Comparison of ENCODE assay signal across 8 mouse cellular contexts in the genomic region with DNA sequence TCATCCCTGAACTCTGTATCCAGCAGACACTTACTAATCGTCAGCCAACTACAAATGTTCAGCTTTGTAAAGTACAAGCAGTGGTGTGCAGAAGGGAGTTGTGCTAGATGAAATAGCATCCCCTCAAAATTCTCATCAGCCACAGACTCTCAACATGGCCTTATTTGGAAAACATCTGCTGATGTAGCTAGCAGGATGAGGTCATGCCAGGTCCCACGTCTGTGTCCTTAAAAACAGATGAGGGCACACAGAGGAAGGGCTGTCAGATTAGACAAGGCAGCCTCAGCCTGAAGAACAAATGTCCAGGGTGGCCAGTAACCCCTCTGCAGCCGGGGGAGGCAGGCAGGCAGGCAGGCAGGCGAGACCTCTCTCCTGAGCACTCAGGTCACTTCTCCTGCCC. TPM values are rescaled to one million over a fixed set of nuclear protein-coding genes. Genes with fewer than 3 reads are reported as not detected.
A peak's percentile ranks its signal among the peaks of the same experiment; 100 is the strongest.
DNase-seq lines count a peak whose midpoint lies in the region; ATAC-seq lines count a peak whose summit lies in the region.

No protein-coding gene starts in this region.

- peak overlapping the region; percentile 49 for H3K9ac ChIP-seq in heart, embryonic 16.5 days (ENCODE audit: low read length)
- H3K9ac ChIP-seq in midbrain, embryonic 11.5 days (ENCODE audit: low read length): peak overlapping the region; percentile 6; the same call in 1 of the 2 replicates

- peak; percentile 58 for ATAC-seq in heart, embryonic 16.5 days (replicated peaks; ENCODE audit: extremely low read depth, insufficient read depth, low FRiP score)
- no peak for ATAC-seq in midbrain, embryonic 11.5 days (ENCODE audit: low FRiP score)

- H3K27me3 ChIP-seq in heart, embryonic 16.5 days (ENCODE audit: control insufficient read depth, insufficient read depth, low read length): no peaks in the 10 kb centered on the region
- no peaks in the 10 kb centered on the region for H3K27me3 ChIP-seq in midbrain, embryonic 11.5 days (ENCODE audit: control insufficient read depth, insufficient read depth, low read length)

- DNase-seq in embryo, embryonic 10 days (ENCODE audit: low spot score): peak; percentile 68
- no peak for DNase-seq in embryo, embryonic 9.5 days (ENCODE audit: extremely low spot score)
- peak; percentile 14 for DNase-seq in Muller cell, postnatal 12 days (ENCODE audit: inconsistent ontology term)
- DNase-seq in midbrain, embryonic 11.5 days (ENCODE audit: low spot score, missing footprints): no peak
- DNase-seq in right cerebral cortex, adult 18-20 months: no peak
- DNase-seq in adrenal gland, postnatal 10 days: no peak
- DNase-seq in spleen, adult 12 weeks (ENCODE audit: low spot score): no peak

- H3K4me1 ChIP-seq in heart, embryonic 16.5 days (ENCODE audit: control insufficient read depth, insufficient read depth, low read length): peaks cover 29% of the 10 kb centered on the region
- peaks cover 55% of the 10 kb centered on the region for H3K4me1 ChIP-seq in midbrain, embryonic 11.5 days (ENCODE audit: control insufficient read depth, insufficient read depth, low read length)

- H3K4me3 ChIP-seq in heart, embryonic 16.5 days (ENCODE audit: low read length): no peak overlapping the region
- H3K4me3 ChIP-seq in midbrain, embryonic 11.5 days (ENCODE audit: low read depth, low read length): no peak overlapping the region

- peak overlapping the region; percentile 64 for H3K27ac ChIP-seq in heart, embryonic 16.5 days (ENCODE audit: low read length)
- peak overlapping the region; percentile 76 for H3K27ac ChIP-seq in midbrain, embryonic 11.5 days (ENCODE audit: low read depth, low read length)

- no peak overlapping the region; the same call in 1 of the 2 replicates for H3K4me2 ChIP-seq in heart, embryonic 16.5 days (ENCODE audit: low read depth, low read length)
- peak overlapping the region; percentile 18; the same call in 1 of the 2 replicates for H3K4me2 ChIP-seq in midbrain, embryonic 11.5 days

- 21% methylated on average over 4 of the region's 4 CpGs for WGBS in heart, embryonic 16.5 days
- WGBS in midbrain, embryonic 11.5 days: 27% methylated on average over 4 of the region's 4 CpGs

- no peaks in the 10 kb centered on the region for H3K9me3 ChIP-seq in heart, embryonic 16.5 days (replicated peaks; ENCODE audit: control insufficient read depth, low read length)
- H3K9me3 ChIP-seq in midbrain, embryonic 11.5 days (ENCODE audit: control insufficient read depth, low read length): no peaks in the 10 kb centered on the region

- no peaks in the 10 kb centered on the region for H3K36me3 ChIP-seq in heart, embryonic 16.5 days (ENCODE audit: control insufficient read depth, insufficient read depth)
- no peaks in the 10 kb centered on the region for H3K36me3 ChIP-seq in midbrain, embryonic 11.5 days (ENCODE audit: control insufficient read depth, insufficient read depth, low read length)

RNA-seq across cellular contexts. Expression of a gene that starts 56.8 kb away (rescaled TPM):
- 28.5 and 33.9 TPM in 2 replicates for polyA plus RNA-seq in heart, embryonic 16.5 days (2015; fragmentation: Nextera tagmentation; extraction: Ambion mirVana)
- 47.9 and 48.7 TPM in 2 replicates for polyA plus RNA-seq in midbrain, embryonic 11.5 days (2014; fragmentation: Nextera tagmentation; extraction: Ambion mirVana)
- 100 to 1,000 TPM in 1 of 2 experiments, 10 to 100 TPM in 1; 84.9 to 114 TPM for total RNA-seq in adrenal gland, postnatal 10 days (2021)

Comparison
In these comparisons a context has a peak if more than half of its experiments do, and no peak if none do; other contexts are left out.
1. DNase-seq: peak in embryo, embryonic 10 days (single experiment) and Muller cell, postnatal 12 days (single experiment); none in embryo, embryonic 9.5 days (single experiment), midbrain, embryonic 11.5 days (single experiment), right cerebral cortex, adult 18-20 months (single experiment), adrenal gland, postnatal 10 days (single experiment) and spleen, adult 12 weeks (single experiment).